Mouse (Mus musculus) inflammation-experienced regulatory T-cells (primary cell): ENCODE measurements around the gene Eif1ax. TPM values are rescaled to one million over a fixed set of nuclear protein-coding genes. Genes with fewer than 3 reads are reported as not detected.

Experiments
- polyA plus RNA-seq, 2 experiments: library from polyadenylated mRNA; unstranded; fragments of 100-300 nt; shearing (Covaris generic); gene quantifications; one replicate each; pipeline ENCODE4 v1.2.1; 2017

Gene Eif1ax
- 10 to 100 TPM; 37.5 to 54.5 TPM for polyA plus RNA-seq

GRCm38 (mm10) chrX:159371831-159372752 lies at the start of gene Eif1ax:
Eif1ax (plus strand) TSS chrX:159372178.

GRCm38 (mm10) chrX:159414130-159414828 lies 42.3 kb downstream of the Eif1ax start, which contains the start of gene Map7d2:
Map7d2 (plus strand) TSS chrX:159414572.

Other genes starting within 250 kb of the Eif1ax start
- 10 to 100 TPM in 1 of 2 experiments, 1 to 10 TPM in 1; 7.1 to 14.1 TPM for gene Rps6ka3, start 161.9 kb upstream of the Eif1ax start, polyA plus RNA-seq
- gene Map7d2, start 42.4 kb downstream of the Eif1ax start, polyA plus RNA-seq: under 1 TPM; 0.08 to 0.17 TPM
- 10 to 100 TPM; 38.1 to 48.8 TPM for gene Bclaf3, start 154.5 kb downstream of the Eif1ax start, polyA plus RNA-seq